Mouse (Mus musculus): ENCODE data around the gene Tbx6. TPM values are rescaled to one million over a fixed set of nuclear protein-coding genes. Genes with fewer than 3 reads are reported as not detected.

The Tbx6 gene
- polyA plus RNA-seq (2012; rRNA removed): 4.6 and 5.0 TPM in 2 replicates

DNA sequence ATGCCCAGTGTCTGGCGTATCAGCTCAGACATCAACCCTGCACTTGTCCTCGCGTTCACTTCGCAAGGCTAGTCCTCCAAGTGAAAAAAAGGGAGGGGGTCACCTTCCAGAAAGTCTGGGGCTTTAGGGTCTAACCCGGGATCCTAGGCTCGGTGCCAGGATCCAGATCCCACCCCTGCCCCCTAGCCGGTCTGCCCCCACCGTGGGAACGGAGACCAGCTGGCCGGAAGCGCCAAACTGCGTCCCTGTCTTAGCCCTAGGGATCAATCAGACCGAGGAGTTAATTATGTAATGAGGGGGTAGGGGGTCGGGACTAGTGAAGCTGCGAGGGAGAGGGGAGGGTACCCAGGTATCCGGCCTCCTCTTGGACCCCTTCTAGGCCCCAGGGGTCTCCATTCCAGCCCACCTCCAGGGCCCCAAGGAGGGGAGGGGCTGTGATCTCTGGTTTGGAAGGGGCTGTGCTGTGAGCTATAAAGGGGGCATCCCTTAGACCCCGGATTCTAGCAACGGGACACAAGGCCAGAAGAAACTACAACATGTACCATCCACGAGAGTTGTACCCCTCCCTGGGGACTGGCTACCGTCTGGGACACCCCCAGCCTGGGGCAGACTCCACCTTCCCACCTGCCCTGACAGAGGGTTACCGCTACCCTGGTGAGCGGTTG, at the start of gene Tbx6:
Tbx6 (plus strand) TSS at position 513 of the 665 bp plus-strand sequence.

DNA sequence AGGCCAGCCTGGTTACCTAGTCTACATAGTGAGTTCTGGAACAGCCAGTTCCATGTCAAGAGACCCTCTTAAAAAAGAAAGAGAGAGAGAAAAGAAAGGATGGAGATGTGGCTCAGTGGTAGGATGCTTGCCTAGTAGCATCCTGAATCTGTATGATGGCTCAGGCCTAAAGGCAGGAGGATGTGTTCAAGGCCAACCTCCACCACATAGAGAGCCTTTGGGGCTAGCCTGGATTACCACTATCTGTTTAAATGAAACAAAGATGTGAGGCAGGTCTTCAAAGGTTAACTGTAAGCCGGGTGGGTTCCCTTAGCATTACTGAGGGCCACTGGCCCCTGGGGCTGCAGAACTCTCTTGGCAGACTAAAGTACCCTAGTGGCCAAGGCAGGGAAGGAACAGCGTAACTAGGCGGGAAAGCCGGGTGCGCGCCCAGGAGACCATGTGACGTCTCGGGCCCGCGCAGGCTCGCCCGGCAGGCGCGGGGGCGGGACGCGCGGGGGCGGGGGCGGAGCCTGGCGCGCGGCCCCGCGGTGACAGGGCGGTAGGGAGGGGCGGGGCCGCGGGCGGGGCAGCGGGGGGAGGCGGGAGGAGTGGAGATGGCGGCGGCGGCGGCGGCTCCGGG, 22.1 kb upstream of the Tbx6 start, which contains the start of gene Mapk3:
Mapk3 (plus strand) TSS at position 552 of the 622 bp plus-strand sequence.

GRCm38 (mm10) chr7:126766201-126766600, 15.1 kb upstream of the Tbx6 start, which contains the start of gene Gdpd3:
TSS of gene Gdpd3 (plus strand) at chr7:126766334.

GRCm38 (mm10) chr7:126776598-126777057, 4.7 kb upstream of the Tbx6 start, which contains the start of gene Ypel3:
TSS of gene Ypel3 (plus strand) at chr7:126776955.

DNA sequence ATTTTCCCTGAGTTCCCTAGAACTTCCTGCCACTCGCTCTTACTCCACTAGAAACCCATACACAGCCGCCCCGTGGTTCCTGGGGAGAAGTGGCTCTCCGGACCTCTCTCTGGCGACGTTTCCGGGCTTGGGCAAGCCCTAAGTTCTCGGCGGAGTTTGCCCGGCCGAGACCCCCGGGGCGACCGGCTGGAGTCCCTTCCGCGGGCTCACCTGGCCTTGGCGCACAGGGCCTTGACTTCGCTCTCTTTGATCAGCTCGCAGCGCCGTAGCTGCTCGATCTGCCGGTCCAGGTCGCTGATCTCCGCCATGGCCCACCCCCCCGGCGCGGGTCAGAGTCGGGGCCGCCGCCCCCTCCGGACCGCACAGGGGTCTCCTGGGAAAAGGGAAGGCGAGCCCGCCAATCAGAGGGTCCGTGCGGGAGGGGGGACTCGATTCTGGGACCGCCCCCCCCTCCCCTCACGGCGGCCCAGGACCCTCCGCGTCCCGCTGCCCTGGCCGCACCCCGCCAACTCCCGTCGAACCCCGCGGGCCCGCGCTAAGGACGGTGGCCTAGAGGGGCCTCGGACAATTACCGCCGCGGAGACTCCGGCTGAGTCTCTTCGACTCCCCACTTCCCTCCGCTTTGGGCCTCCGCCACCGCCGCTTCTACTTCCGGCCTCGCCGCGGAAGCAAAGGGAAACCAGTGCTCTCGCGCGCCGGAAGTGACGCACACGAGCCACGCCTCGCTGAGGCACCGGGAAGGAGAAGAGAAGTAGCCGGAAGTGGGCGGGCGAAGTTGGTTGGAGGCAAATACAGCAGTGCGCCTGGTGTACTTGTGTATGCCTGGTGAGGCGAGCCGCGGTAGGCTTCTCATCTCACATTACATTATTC, 10.8 kb downstream of the Tbx6 start, which contains the start of gene Ppp4c:
Ppp4c (minus strand) TSS at position 646 of the 870 bp plus-strand sequence.

GRCm38 (mm10) chr7:126797411-126798126, 16.3 kb downstream of the Tbx6 start, which contains the start of gene Fam57b:
TSS of gene Fam57b (plus strand) at chr7:126797668.

GRCm38 (mm10) chr7:126831539-126831938, 50.3 kb downstream of the Tbx6 start, which contains the start of gene 4930451I11Rik:
TSS of gene 4930451I11Rik (minus strand) at chr7:126831639.

Other genes starting within 250 kb of the Tbx6 start
- gene Eif3c, start 215.1 kb upstream of the Tbx6 start, polyA plus RNA-seq (2012; rRNA removed): 88.8 and 109 TPM in 2 replicates
- 2.0 and 2.6 TPM in 2 replicates for gene Apobr, start 196.5 kb upstream of the Tbx6 start, polyA plus RNA-seq (2012; rRNA removed)
- 87.2 and 116 TPM in 2 replicates for gene Cln3, start 195.7 kb upstream of the Tbx6 start, polyA plus RNA-seq (2012; rRNA removed)
- 0.15 TPM in 1 of 2 replicates, not detected in the other for gene Il27, start 186.5 kb upstream of the Tbx6 start, polyA plus RNA-seq (2012; rRNA removed)
- gene Nupr1, start 150.6 kb upstream of the Tbx6 start, polyA plus RNA-seq (2012; rRNA removed): 137 and 141 TPM in 2 replicates
- gene Sgf29, start 132.2 kb upstream of the Tbx6 start, polyA plus RNA-seq (2012; rRNA removed): 61.1 and 76.7 TPM in 2 replicates
- 267 and 274 TPM in 2 replicates for gene Sult1a1, start 105.1 kb upstream of the Tbx6 start, polyA plus RNA-seq (2012; rRNA removed)
- gene Bola2, start 86.1 kb upstream of the Tbx6 start, polyA plus RNA-seq (2012; rRNA removed): 64.6 and 66.5 TPM in 2 replicates
- gene Slx1b, start 85.7 kb upstream of the Tbx6 start, polyA plus RNA-seq (2012; rRNA removed): 36.8 and 37.9 TPM in 2 replicates
- gene Coro1a, start 73.7 kb upstream of the Tbx6 start, polyA plus RNA-seq (2012; rRNA removed): 84.8 and 89.6 TPM in 2 replicates
- gene Mapk3, start 21.9 kb upstream of the Tbx6 start, polyA plus RNA-seq (2012; rRNA removed): 651 and 659 TPM in 2 replicates
- 9.4 and 26.3 TPM in 2 replicates for gene Gdpd3, start 15.1 kb upstream of the Tbx6 start, polyA plus RNA-seq (2012; rRNA removed)
- gene Ypel3, start 4.5 kb upstream of the Tbx6 start, polyA plus RNA-seq (2012; rRNA removed): 414 and 445 TPM in 2 replicates
- gene Ppp4c, start 11.0 kb downstream of the Tbx6 start, polyA plus RNA-seq (2012; rRNA removed): 190 and 210 TPM in 2 replicates
- gene Fam57b, start 16.2 kb downstream of the Tbx6 start, polyA plus RNA-seq (2012; rRNA removed): 2.6 and 3.6 TPM in 2 replicates
- gene 4930451I11Rik, start 50.2 kb downstream of the Tbx6 start, polyA plus RNA-seq (2012; rRNA removed): not detected in 2 replicates
- gene Doc2a, start 65.9 kb downstream of the Tbx6 start, polyA plus RNA-seq (2012; rRNA removed): not detected in 2 replicates
- gene Hirip3, start 80.5 kb downstream of the Tbx6 start, polyA plus RNA-seq (2012; rRNA removed): 6.8 and 9.7 TPM in 2 replicates
- gene Ino80e, start 80.9 kb downstream of the Tbx6 start, polyA plus RNA-seq (2012; rRNA removed): 53.1 and 56.0 TPM in 2 replicates
- gene Taok2, start 103.2 kb downstream of the Tbx6 start, polyA plus RNA-seq (2012; rRNA removed): 99.3 and 107 TPM in 2 replicates
- gene Tmem219, start 141.4 kb downstream of the Tbx6 start, polyA plus RNA-seq (2012; rRNA removed): 109 and 125 TPM in 2 replicates
- gene Kctd13, start 147.4 kb downstream of the Tbx6 start, polyA plus RNA-seq (2012; rRNA removed): 15.5 and 21.3 TPM in 2 replicates
- gene Asphd1, start 168.1 kb downstream of the Tbx6 start, polyA plus RNA-seq (2012; rRNA removed): 0.51 and 0.92 TPM in 2 replicates
- 5.1 and 5.3 TPM in 2 replicates for gene Sez6l2, start 169.1 kb downstream of the Tbx6 start, polyA plus RNA-seq (2012; rRNA removed)
- gene Cdipt, start 194.4 kb downstream of the Tbx6 start, polyA plus RNA-seq (2012; rRNA removed): 248 and 339 TPM in 2 replicates
- 0.65 and 0.88 TPM in 2 replicates for gene Cdiptos, start 194.6 kb downstream of the Tbx6 start, polyA plus RNA-seq (2012; rRNA removed)
- 270 and 280 TPM in 2 replicates for gene Mvp, start 233.1 kb downstream of the Tbx6 start, polyA plus RNA-seq (2012; rRNA removed)
- 3.0 and 4.5 TPM in 2 replicates for gene Pagr1b, start 235.0 kb downstream of the Tbx6 start, polyA plus RNA-seq (2012; rRNA removed)
- 0.86 and 12.8 TPM in 2 replicates for gene Pagr1a, start 235.9 kb downstream of the Tbx6 start, polyA plus RNA-seq (2012; rRNA removed)
- 35.5 and 40.3 TPM in 2 replicates for gene Gm42742, start 239.6 kb downstream of the Tbx6 start, polyA plus RNA-seq (2012; rRNA removed)
- gene Prrt2, start 239.7 kb downstream of the Tbx6 start, polyA plus RNA-seq (2012; rRNA removed): 7.0 and 8.9 TPM in 2 replicates
- gene Maz, start 245.6 kb downstream of the Tbx6 start, polyA plus RNA-seq (2012; rRNA removed): 182 and 234 TPM in 2 replicates

All from colon, adult 2 months (tissue).